Mouse (Mus musculus) ZHBTc4 (cell line): ENCODE measurements around the gene Hadhb.

ENCODE experiments used
- DNase-seq: peaks from one replicate; pipeline ENCODE4 v3.0.0-alpha.2; 2011; ENCODE audit warnings: low read depth, low spot score

Hadhb gene

DNA sequence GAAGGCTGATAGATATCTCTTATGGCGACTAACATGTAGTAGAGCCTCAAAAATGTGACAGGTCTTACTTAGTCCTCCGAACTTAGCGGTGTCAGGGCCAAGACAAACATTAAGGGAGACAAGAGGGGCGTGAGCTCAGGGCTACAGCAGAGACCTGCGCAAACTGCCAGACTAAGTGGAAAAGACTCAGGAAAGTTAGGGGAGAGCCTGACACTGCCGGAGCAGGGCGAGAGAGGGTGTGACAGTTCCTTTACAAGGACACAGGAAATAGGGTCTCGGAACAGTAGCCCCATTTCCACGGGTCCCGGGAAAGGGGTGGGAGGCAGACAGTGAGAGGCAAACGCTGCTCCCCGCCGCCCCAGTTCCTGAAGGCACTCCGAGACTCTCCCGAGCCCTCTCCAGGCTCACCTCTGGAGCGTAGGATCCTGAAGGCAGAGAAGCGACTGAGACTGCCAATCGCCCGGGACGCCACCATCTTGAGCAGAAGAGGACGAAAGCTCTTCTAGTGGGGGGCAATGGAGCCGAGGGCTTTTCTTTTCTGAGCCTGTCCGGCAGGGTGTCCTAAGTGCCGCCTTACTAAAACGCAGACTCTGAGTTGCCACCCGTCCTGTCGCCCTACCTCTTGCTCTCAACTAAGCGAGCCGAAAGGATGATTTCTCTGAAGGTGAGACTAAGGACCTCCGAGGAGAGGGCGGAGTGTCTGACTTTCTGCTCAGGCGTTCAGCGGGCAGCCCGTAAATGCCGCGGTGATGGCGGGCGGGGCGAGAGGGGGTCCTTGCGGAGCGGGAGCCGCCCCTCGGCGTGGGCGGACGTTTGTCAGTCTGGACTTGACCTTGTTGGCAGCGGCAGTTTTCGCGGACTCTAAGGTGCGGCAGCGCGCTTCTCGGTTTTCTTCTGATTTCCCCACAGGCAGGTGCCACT, at the start of gene Hadhb, which contains the start of gene Hadha:
TSS of gene Hadhb (plus strand) at position 775 of the 921 bp plus-strand sequence.
TSS of gene Hadha (minus strand) at position 689 of the 921 bp plus-strand sequence.
- peak; percentile 96 for DNase-seq

DNA sequence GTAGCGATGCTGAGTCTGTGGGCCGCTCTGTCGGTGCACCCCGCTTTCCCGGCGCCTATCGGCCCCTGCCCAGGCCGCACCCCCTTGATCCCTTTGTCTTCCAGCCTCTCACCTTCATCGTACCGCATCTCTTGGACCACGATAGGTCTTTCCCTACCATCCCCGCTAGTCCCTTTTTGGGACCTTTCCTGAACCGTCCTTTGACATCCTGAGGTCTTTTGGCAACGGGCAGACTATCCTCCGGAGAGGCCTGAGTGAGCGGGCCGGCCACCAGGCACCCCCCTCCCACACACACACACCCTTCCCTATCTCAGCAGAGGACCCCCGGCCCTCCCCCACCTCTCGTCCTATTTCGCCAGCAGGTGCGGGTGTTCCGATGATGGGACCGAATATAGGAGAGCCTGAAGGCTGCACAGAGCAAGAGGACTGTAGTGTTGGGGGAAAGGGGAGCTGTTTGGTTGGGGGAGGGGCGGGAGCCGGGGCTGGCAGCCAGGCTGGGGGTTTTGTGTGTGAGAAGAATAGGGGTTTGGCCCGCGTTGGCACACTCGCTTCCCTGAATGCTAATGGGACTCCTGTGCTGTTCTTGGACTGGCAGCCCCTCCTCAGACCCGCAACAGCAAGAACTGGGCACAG, 49.3 kb upstream of the Hadhb start, which contains the start of gene 3110082J24Rik:
TSS of gene 3110082J24Rik (minus strand) at position 419 of the 633 bp plus-strand sequence.
- peak; percentile 7 for DNase-seq

DNA sequence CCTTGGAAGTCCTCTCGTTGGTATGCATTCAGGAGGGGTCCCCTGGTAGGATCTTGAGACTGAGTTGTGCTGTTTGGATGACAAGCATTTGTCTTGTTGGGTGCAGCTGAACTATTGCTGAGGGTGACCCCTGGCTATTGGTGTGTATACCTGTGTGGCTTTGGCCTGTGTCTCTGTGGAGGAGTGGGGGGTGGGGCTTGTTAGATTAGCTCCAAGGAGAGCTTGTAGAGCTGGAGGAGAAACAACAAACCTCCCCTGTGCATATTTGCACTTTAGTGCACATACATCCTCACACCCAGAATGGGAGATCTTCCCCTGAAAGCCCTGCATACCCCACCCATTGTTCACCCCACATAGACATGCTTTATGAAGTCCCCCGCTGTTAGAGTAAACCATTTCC, 48.3 kb upstream of the Hadhb start:
- no peak for DNase-seq

DNA sequence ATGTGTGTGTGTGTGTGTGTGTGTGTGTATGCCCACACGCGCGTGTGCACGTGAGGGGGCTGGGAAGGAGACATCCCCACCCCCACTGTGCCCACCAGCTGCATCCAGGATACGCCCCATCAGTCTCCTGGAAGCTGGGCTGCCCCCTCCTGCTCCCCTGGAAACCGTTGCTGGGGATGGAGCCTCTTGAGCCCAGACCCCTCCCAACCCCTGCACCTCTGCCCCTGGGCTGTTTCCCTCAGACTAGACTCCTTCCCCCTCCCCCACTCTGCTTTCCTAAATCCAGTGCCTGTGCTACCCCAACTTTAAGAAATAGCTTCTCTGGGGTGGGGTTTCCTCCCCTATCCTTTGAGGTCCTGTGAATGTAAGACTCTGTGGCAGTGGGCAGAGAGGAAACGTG, 47.9 kb upstream of the Hadhb start:
- no peak for DNase-seq

DNA sequence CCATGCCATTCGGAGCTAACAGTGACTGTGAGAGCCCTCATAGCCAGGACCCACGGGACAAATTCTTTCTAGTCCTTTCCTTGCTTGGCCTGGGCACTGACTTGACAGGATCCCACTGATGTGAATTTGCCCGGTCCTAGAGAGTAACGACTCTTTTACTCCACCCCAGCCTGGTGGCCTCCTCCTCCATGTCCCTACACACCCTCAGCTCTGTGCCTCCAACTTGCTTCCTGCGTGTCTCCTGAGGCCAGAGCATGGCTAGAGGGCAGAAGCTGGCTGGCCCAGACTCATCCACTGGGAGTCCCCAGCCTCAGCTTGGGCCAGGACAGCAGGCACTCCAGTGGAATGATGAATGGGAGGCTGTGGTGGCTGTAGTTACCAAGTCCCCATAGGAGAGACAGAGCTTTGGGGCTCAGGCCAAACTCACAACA, 47.4 kb upstream of the Hadhb start:
- DNase-seq: no peak

DNA sequence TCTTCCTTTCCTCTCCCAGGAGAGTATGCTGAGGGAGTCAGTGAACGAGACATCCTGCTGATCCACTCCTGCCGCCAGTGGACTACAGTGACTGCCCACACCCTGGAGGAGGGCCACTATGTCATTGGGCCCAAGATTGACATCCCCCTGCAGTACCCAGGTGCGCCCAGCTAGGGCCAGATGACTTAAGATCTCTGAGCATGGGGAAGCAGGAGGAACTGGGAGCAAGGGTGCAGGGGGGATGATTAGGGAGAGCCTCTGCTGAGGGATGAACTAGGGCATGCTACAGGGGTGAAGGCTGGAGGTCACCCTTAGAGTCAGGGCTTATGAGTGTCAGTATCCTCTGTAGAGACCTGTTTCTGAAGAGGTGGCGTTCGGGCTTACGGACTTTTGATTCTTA, 46.8 kb upstream of the Hadhb start:
- DNase-seq: no peak

DNA sequence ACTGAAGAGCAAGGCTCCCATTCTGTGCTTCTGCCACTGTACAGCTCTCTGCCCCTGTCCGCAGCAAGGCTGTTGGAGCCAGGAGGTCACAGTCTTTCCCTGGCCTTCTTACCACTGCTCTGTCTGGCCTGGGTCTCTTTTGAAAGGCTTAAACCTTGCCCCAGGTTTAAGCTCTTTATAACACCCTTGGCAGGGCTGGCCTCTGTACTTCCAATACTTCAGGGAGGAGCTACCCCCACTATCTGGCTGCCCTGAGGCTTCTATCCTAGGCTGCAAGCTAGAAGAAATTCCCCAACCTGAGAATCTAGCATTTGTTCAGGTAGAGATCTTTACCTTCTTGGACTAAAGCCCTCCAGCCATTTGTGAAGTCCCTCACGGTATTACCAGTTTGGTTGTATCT, 45.1 kb upstream of the Hadhb start:
- no peak for DNase-seq

DNA sequence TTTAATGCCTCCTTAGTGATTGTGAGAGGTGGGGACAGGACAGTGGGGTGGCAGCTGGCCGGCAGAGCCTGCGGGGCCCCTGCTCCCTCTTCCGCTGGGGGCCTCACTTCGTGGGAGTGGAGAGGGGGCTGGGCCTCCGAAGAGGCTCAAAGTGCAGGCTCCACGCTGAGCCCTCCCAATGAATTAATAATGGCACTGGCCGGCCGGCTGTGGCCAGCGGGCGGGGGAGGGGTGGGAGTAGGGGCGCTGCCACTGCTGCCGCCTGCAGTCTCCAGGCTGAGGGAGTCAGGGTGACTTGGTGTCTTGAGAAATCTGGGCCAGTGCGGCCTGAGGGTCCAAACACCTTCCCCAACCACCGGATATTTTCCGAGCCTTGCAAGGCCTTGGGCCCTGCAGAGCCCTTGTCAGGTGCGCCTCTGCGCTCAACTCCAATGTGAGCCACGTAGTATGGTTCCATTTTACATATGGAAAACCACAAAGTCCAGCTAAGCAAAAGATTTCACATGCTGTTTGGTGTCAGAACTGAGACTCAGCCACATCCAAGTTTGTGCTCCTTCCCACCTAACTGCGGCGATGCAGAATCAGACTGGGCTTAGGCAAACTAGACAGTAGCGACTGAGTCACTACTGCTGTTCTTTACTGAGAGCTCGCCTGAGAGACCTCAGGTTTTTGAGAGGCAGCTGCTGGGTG, 44.5 kb upstream of the Hadhb start:
- DNase-seq: no peak

DNA sequence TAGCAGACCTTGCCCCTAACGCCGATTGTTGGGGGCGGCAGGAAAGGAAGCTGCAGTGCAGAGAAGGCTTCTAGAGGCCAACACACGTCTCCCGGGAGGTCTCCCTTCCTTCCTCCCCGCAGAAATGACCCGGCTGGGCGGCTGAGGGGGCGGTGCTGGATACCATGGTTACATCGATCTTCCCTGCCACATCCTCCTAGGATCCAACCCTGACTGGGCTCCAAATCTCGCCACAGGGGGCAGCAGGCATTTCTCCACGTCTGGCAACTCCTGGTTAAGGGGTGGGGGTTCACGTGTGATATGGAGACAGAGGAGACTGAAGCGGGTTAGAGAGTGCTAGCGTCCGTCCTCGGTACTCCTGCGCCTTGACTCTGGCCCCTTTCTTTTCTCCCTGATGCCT, 43.9 kb upstream of the Hadhb start:
- DNase-seq: peak; percentile 86

DNA sequence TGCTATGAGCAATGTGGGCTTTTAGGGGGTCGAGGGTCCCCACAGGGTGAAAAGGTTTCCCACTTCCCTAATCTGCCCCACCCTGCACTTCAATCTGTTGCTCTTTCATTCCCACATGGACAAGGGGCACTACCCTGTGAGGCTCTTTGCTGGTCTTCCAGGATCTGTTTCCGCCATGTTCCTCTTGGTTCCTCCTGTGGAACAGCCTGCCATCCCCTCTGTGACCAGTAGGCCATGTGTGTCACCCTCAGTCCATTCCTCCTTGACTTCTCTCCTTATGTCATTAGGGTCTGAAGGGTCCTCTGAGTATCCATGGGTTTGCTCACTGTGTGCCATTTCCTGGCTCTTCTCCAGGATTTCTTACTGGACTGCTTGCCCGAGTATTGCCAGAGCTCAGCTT, 43.3 kb upstream of the Hadhb start:
- DNase-seq: peak; percentile 45

DNA sequence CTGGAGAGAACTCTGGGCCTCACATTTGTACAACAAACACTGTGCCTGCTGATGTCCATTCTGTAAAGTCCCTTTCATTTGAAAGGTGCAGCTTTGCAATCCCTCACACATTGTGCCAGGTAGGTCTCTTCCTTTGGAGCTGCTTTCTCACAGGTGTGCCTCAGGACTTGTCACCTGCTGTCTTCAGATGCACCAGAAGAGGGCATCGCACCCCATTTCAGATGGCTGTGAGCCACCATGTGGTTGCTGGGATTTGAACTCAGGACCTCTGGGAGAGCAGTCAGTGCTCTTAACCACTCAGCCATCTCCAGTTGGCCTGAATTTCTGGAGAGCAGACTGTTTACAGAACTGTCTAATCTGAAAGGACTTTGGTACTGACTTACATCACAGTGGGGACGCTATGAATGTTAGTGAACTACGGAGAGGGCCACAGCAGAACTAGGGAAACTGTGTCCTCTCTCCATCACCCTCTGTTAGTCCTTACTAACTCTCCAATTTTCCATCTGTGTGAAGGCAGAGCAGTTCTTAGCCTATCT, 42.4 kb upstream of the Hadhb start:
- peak; percentile 23 for DNase-seq

DNA sequence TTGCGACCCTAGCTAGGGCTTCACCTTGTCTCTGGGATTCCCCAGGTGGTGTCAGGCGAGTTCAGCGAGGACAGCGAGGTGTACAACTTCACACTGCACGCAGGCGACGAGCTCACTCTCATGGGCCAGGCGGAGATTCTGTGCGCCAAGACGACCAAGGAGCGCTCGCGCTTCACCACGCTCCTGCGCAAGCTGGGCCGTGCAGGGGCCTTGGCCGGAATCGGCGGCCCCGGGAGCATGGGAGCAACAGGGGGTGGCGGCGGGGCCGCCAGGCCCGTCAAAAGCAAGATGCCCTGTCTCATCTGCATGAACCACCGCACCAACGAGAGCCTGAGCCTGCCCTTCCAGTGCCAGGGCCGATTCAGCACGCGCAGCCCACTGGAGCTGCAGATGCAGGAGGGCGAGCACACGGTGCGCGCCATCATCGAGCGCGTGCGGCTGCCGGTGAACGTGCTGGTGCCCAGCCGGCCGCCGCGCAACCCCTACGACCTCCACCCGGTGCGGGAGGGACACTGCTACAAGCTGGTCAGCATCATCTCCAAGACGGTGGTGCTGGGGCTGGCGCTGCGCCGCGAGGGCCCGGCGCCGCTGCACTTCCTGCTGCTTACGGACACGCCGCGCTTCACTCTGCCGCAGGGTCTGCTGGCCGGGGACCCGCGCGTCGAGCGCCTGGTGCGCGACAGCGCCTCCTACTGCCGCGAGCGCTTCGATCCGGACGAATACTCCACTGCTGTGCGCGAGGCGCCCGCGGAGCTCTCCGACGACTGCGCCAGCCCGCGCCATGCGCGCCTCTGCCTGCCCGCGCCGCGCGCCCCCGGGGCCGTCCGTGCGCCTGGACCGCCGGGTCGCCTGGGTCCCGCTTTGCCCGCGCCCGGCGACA, 40.9 kb upstream of the Hadhb start:
- DNase-seq: peak; percentile 96

DNA sequence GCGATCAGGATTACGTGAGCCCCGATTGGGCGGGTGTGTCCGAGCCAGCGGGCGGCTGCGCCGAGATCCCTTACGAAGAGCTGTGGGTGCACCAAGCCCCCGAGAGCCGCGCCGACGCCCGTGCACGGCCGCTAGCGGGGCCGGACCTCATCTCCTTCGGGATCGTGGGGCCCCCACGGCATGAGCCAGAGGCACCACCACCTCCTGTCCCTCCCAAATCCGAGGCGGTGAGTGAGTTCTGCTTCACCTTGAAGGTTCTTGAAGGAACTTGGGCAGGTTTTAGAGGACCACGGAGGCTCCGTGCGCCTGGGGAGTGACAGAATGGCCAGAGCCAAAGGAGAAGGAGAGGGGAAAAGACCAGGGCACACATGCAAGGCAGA, 40.3 kb upstream of the Hadhb start:
- no peak for DNase-seq

DNA sequence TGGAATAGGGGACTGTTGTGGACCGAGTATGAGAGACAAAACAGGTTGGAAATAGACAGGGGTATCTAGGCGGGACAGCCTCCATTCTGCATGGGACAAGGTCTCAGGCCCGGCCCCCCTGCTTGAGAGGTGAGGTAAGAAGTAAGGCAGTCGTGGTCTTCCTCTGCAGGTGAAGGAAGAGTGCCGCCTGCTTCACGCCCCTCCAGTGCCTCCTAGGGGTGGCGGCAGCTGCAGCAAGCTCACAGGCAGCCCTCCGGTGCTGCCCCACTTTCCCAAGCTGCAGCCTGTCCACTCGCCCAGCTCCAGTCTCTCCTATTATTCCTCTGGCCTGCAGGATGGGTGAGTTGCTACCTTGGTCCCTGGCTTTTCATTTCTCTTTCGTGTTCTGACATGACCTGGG, 39.3 kb upstream of the Hadhb start:
- DNase-seq: peak; percentile 69

DNA sequence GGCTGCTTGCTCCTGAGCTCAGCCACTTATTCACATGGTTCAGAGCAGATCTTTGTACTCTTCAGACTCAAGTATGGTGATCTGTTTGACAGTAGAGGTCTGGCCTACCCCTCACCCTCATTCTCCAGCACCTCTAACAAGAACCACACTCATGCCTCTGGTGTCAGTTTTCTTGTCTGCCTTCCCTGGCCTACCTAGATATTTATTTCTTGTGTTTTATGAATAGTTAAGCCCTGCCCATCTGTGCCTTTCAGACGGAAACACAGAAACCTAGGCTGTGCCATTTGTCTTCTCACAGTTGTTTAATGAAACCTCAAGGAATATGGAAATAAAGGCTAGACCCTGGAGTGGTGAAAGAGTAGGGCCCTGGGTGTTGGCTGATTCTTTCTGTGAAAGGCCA, 37.0 kb upstream of the Hadhb start:
- no peak for DNase-seq

DNA sequence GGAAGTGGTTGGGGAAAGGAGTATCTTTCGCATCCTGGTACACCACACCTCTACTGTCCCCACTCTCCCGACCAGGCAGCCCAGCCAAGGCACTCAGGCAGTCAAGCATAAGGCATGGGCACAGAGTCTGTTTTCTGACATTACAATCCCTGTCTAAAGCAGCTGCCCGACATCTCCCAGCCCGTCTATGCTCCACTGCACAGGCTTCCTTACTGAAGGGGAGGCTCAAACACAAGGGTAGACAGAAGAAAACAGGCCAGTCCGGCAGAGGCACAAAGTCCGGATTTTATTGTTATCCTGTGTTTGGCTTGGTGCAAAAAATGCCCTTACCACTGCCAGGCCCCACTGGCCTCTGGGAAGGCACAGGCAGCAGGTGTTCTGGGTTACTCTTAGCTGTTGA, 35.9 kb upstream of the Hadhb start:
- DNase-seq: no peak

DNA sequence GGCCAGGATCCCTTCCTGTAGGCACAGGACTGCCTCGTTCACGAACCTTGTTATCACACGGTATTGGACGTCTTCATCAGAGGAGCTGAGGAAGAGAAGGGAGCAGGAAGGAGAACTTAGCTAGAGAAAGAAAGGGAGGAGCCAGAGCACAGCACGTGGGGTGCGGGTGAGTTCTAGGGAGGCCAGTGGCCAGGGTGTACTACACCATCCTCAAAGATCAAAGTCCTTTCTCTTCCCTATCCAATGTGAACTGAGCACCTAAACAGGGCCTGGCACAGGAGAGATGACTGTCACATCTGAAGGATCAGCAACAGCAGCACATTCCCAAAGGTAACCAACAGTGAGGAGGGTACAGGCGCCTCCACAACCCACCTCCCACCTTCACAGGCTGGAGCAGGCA, 34.9 kb upstream of the Hadhb start:
- no peak for DNase-seq

DNA sequence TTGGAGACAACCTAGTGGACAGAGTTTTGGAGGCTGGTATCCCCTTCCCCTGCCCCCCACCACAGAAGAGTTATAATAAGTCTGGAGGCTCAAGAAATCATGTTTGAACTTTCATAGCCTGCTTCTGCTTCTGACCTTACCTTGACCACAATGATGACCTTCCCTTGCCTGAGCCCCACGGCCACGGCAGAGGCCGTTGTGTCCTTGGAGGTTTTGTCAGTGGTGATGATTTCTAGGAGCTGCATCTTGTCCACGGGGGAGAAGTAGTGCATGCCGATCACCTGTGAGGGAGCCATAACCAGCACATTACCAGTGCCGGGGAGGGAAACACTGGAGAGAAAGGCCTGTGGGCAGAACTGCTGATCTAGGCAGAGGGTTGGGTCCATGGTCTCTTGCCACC, 32.6 kb upstream of the Hadhb start:
- DNase-seq: no peak

DNA sequence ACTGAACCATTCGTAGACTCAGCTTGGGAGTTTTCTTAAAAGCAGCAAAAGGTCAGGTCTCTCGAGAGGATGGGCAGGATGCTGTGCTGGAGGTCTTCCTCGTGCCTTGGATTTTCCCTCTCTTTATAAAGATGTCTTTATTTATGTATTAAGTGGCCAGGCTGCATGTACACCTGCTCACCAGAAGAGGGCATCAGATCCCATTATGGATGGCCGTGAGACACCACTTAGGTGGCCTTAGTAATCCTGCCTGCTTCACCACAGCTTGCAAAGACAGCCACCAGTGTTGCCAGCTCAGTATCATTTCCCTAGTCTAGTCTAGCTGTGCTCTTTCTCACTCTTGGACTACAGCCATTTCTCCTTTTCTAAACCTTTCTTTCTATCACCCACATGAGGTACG, 29.5 kb upstream of the Hadhb start:
- peak; percentile 78 for DNase-seq

DNA sequence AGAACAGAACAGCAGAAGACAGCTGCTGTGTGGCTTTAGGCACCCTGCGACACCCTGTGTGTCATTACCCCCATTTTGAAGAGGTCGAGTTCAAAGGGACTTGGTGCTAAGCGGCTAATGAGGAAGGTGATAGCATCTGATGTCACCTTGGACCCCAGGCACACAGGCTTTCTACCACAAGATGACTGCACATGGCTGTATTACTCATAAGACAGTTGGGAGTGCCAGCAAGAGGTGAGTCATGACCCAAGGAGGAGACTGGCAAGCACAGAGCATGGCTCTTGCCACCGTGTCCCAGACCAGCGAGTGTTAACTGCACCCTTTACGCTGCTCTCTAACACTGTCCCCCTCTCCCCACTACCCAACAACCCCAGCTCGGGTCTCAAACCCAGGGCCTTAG, 28.3 kb upstream of the Hadhb start:
- DNase-seq: no peak
